ENCODE assay signal across 19 mouse cellular contexts in genomic region chr6:93581141-93581540, GRCm38 (mm10).
DNase-seq lines count a peak whose midpoint lies in the region; ATAC-seq lines count a peak whose summit lies in the region.
"Had no signal": no experiment of that assay in that cellular context is flagged by ENCODE, and none has a peak within 500 bp of the region (broad histone marks: within the 10 kb centered on the region; RNA-seq: fewer than 3 reads in every experiment).

No protein-coding gene starts in this region.

- ATAC-seq in midbrain, embryonic 11.5 days (ENCODE audit: low FRiP score) = no peak
- ATAC-seq: activated CD4-positive, CD25-positive, alpha-beta regulatory T cell, adult 4 months; CD4-positive, CD25-positive, alpha-beta regulatory T cell, adult 4 months; Patski had no signal

- H3K27me3 ChIP-seq in midbrain, embryonic 11.5 days (ENCODE audit: control insufficient read depth, insufficient read depth, low read length) = no peaks in the 10 kb centered on the region
- peaks cover 12% of the 10 kb centered on the region for H3K27me3 ChIP-seq in midbrain, embryonic 10.5 days (ENCODE audit: low read depth, poor library complexity, severe bottlenecking)
- H3K27me3 ChIP-seq: CH12.LX, Patski had no signal

- H3K9me3 ChIP-seq in midbrain, embryonic 11.5 days (ENCODE audit: control insufficient read depth, low read length) = no peaks in the 10 kb centered on the region
- no peaks in the 10 kb centered on the region for H3K9me3 ChIP-seq in midbrain, embryonic 10.5 days (replicated peaks)

- H3K4me2 ChIP-seq in midbrain, embryonic 11.5 days = no peak overlapping the region

- H3K4me1 ChIP-seq in midbrain, embryonic 11.5 days (ENCODE audit: control insufficient read depth, insufficient read depth, low read length) = peaks cover 6% of the 10 kb centered on the region; the same call in 1 of the 2 replicates
- H3K4me1 ChIP-seq in midbrain, embryonic 10.5 days = peaks cover 15% of the 10 kb centered on the region

- WGBS in midbrain, embryonic 11.5 days = 91% methylated on average over 7 of the region's 7 CpGs
- WGBS in midbrain, embryonic 10.5 days = 87% methylated on average over 7 of the region's 7 CpGs

- no peak overlapping the region for H3K27ac ChIP-seq in midbrain, embryonic 11.5 days (ENCODE audit: low read depth, low read length)
- H3K27ac ChIP-seq in midbrain, embryonic 10.5 days (replicated peaks) = no peak overlapping the region

- intact Hi-C loops in heart, postnatal 25 days (cut with DNase I) = no loop called here

- no peak overlapping the region for H3K4me3 ChIP-seq in midbrain, embryonic 11.5 days (ENCODE audit: low read depth, low read length)
- H3K4me3 ChIP-seq in midbrain, embryonic 10.5 days = no peak overlapping the region

- H3K36me3 ChIP-seq in midbrain, embryonic 11.5 days (ENCODE audit: control insufficient read depth, insufficient read depth, low read length) = no peaks in the 10 kb centered on the region
- no peaks in the 10 kb centered on the region for H3K36me3 ChIP-seq in midbrain, embryonic 10.5 days
- H3K36me3 ChIP-seq: G1E had no signal

- peak; percentile 75 for DNase-seq in heart, adult 11 months
- DNase-seq in heart, postnatal 25 days (ENCODE audit: low spot score) = no peak
- peak; percentile 72 for DNase-seq in midbrain, embryonic 11.5 days (ENCODE audit: low spot score, missing footprints)
- no peak for DNase-seq in midbrain, embryonic 10.5 days (ENCODE audit: low spot score)
- DNase-seq: adrenal gland, adult 2 months; adrenal gland, adult 8-10 months; adrenal gland, postnatal 10 days; adrenal gland, postnatal 14 days; adrenal gland, postnatal 25 days; adrenal gland, postnatal 36 days; B cell, adult 2 months; cerebellum, adult 11 months; cerebellum, adult 11-12 months; cerebellum, adult 18-20 months had no signal

- no peak overlapping the region for H3K9ac ChIP-seq in midbrain, embryonic 11.5 days (ENCODE audit: low read length)

Comparison
In these comparisons a context has a peak if more than half of its experiments do, and no peak if none do; other contexts are left out.
1. DNase-seq: peak in heart, adult 11 months (single experiment) and midbrain, embryonic 11.5 days (single experiment); none in heart, postnatal 25 days (single experiment) and midbrain, embryonic 10.5 days (single experiment).